Mouse (Mus musculus): ENCODE results near the gene Rab40b. TPM values are rescaled to one million over a fixed set of nuclear protein-coding genes. Genes with fewer than 3 reads are reported as not detected.
A peak's percentile ranks its signal among the peaks of the same experiment; 100 is the strongest.

Gene Rab40b
- 1.2 and 1.3 TPM in 2 replicates for polyA plus RNA-seq (2016; fragmentation: Nextera tagmentation; extraction: Ambion mirVana)

DNA sequence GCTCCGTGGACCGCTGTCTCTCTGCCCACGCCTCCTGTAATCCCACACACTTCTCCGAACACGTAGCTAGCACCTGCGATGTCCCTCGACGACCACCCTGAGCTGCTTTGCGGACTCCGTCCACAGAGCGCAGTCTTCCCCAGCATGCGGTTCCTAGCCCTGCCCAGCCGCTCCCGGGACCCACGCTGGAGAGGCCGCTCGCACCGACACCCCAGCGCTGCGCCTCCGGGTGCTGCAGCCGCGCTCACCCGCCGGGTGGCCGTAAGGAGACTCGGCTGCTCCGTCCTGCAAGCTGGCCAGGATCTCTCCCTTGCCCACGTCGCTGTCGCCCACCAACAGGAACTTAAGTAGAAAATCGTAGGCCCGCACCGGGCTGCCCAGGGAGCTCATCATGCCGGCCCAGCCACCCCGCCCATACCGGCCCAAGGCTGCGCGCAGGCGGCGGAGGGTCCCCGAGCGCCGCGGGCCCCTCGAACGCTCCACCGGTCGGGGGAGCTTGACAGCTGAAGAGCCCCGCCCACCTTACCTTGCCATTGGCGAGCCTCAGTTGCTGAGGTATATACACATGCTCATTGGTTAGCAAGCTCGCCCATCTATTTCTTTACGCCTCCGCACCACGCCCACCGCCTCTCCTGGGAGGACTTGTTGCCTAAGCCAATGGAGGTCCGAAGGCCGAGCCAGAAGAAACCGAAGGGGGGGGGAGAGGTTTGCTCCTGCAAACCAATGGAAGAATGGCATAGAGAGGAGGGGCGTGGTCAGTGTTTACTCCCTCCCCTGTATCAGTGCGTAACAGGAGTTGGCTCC is at the start of gene Rab40b:
Rab40b (minus strand) TSS at position 502 of the 804 bp plus-strand sequence.
- H3K27me3 ChIP-seq (replicated peaks; ENCODE audit: low read depth, poor library complexity, severe bottlenecking), result peaks cover 22% of the 10 kb centered on the region
- no peaks in the 10 kb centered on the region for H3K36me3 ChIP-seq (replicated peaks)
- no peaks in the 10 kb centered on the region for H3K9me3 ChIP-seq
- peak within 1 kb of the TSS; percentile 70 for H3K4me3 ChIP-seq
- 2% methylated on average over 61 of the region's 61 CpGs for WGBS
- H3K27ac ChIP-seq (replicated peaks), result peak within 1 kb of the TSS; percentile 48; the same call in 1 of the 2 replicates
- H3K4me1 ChIP-seq, result peaks cover 12% of the 10 kb centered on the region
- DNase-seq (ENCODE audit: low spot score), result peak; percentile 97

DNA sequence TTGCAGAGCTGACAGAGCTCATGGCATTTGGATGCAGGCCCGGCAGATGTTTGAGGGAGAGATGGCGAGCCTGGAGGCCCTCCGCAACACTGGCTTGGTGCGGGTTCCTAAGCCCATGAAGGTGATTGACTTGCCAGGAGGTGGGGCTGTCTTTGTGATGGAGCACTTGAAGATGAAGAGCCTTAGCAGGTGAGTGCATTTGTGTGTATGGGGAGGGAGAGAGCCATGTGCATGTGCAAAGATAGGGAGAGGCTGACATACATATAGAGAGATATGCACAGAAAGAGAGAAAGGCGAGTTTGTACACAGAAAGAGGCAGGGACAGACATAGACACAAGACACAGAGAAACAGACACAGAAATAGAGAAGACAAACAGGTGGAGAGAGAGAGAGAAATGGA is 49.2 kb upstream of the Rab40b start:
- H3K4me3 ChIP-seq, result no peak overlapping the region
- peaks cover 20% of the 10 kb centered on the region for H3K4me1 ChIP-seq
- 80% methylated on average over 5 of the region's 5 CpGs for WGBS
- H3K9me3 ChIP-seq, result no peaks in the 10 kb centered on the region
- H3K36me3 ChIP-seq (replicated peaks), result no peaks in the 10 kb centered on the region
- DNase-seq (ENCODE audit: low spot score), result no peak
- no peak overlapping the region for H3K27ac ChIP-seq (replicated peaks)
- H3K27me3 ChIP-seq (replicated peaks; ENCODE audit: low read depth, poor library complexity, severe bottlenecking), result peaks cover 17% of the 10 kb centered on the region

DNA sequence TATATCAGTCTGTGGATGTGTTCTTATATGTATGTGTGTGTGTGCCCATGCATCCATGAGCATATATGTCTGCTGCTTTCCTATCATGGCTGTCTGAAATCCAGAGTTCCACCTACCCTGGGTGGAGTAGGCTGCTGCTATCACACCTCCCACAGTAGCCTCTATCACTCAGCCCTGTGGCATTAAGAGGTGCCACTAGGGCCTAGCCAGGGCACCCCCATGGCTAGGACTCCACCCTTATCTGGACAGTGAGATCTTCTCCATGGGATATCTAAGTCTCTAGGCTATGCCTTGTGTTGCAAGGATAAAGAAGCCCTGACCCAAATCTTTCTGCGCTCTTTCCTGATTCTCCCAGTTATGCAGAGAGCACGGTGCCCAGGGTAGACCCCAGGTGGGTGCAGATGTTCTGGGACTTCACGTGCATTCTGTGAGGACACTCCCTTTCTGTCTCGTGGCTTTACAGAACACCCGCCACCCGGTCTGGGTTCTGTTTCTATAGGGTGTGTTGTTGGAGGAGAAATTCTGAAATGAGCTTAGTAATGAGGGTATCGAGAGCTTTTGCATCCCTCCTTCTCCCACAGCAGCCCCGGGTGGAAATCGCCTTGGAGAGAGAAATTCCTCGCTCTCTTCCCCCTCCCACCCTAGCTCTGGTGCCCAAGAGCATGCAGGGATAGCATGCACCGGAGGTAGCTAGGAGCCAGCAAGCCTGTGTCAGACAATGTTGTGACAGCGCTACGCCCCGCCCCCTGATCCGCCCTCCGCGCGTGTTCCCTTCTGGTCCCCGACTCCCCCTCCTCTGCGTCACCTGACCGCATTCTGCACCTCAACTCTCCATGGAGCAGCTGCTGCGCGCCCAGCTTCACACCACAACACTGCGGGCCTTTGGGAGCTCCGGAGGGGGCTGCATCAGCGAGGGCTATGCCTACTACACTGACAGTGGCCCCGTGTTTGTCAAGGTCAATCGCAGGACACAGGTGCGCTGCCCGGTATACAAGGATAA is 46.4 kb upstream of the Rab40b start, which contains the start of gene Fn3k:
Fn3k (plus strand) TSS at position 758 of the 1,000 bp plus-strand sequence.
- Histone ChIP-seq H3K27ac (replicated peaks) (no peak within 1 kb of the TSS), H3K36me3 (replicated peaks) (peaks cover 9% of the 10 kb centered on the region), H3K27me3 (replicated peaks; ENCODE audit: low read depth, poor library complexity, severe bottlenecking) (peaks cover 17% of the 10 kb centered on the region), H3K4me3 (peak within 1 kb of the TSS; percentile 59), H3K9me3 (no peaks in the 10 kb centered on the region), H3K4me1 (peaks cover 18% of the 10 kb centered on the region)
- DNase-seq (ENCODE audit: low spot score), result peak; percentile 82
- WGBS, result 10% methylated on average over 30 of the region's 30 CpGs

DNA sequence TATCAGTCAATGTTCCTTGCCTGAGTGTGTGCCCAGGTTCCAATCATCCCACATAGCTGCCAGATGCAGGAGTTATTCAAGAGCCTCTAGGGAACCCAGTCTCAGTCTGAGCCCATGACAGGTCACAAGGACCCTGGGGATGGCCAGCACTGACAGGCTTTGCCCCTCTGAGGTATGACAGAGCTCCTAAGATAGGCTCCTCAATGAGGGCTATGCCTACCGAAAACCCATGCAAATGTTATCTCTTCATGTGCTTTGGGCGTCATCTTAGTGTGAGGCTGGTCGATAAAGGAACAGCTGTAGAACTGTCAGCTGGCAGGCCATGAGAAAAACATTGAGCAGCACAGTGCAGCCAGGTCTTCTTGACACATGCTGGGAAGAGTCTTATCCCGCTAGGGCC is 45.3 kb upstream of the Rab40b start:
- no peak overlapping the region for H3K27ac ChIP-seq (replicated peaks)
- DNase-seq (ENCODE audit: low spot score), result no peak
- H3K9me3 ChIP-seq, result no peaks in the 10 kb centered on the region
- peaks cover 13% of the 10 kb centered on the region for H3K4me1 ChIP-seq
- peaks cover 17% of the 10 kb centered on the region for H3K27me3 ChIP-seq (replicated peaks; ENCODE audit: low read depth, poor library complexity, severe bottlenecking)
- H3K4me3 ChIP-seq, result no peak overlapping the region
- H3K36me3 ChIP-seq (replicated peaks), result peaks cover 19% of the 10 kb centered on the region
- 76% methylated on average over 4 of the region's 4 CpGs for WGBS

DNA sequence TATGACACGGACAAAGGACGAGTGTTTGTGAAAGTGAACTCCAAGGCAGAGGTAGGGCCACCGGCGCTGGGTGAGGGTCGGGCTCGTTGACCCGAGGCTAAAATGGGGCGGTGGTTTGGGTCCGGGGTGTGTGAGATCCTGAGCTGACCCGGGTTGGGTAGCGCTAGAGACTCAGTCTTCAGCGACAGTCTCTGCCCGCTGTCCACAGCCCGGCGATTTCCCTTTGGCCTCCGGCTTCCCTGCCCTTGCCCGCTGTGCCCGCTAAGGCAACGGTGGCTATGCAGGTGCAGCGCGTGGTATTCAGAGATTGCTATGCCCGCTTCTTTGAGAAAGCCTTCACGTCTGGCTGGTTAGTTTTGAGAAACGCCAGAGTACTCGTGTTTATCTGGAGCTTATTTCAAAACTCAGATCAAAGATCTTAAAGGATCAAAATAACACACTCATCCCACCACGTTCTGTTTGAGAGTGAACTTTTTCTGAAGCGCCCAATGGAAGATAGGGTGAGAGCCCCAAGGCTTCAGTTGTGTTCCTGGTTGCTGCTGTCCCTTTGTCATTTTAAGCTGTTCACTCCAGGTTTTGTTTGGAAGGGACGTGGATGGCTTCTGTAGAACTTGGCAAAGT is 33.6 kb upstream of the Rab40b start:
- Histone ChIP-seq H3K4me3 (peak overlapping the region; percentile 81), H3K4me1 (peaks cover 15% of the 10 kb centered on the region), H3K27me3 (replicated peaks; ENCODE audit: low read depth, poor library complexity, severe bottlenecking) (no peaks in the 10 kb centered on the region), H3K36me3 (replicated peaks) (no peaks in the 10 kb centered on the region; the same call in 1 of the 2 replicates), H3K9me3 (no peaks in the 10 kb centered on the region), H3K27ac (replicated peaks) (peak overlapping the region; percentile 84)
- WGBS, result under 1% methylated on average over 28 of the region's 28 CpGs
- no peak for DNase-seq (ENCODE audit: low spot score)

DNA sequence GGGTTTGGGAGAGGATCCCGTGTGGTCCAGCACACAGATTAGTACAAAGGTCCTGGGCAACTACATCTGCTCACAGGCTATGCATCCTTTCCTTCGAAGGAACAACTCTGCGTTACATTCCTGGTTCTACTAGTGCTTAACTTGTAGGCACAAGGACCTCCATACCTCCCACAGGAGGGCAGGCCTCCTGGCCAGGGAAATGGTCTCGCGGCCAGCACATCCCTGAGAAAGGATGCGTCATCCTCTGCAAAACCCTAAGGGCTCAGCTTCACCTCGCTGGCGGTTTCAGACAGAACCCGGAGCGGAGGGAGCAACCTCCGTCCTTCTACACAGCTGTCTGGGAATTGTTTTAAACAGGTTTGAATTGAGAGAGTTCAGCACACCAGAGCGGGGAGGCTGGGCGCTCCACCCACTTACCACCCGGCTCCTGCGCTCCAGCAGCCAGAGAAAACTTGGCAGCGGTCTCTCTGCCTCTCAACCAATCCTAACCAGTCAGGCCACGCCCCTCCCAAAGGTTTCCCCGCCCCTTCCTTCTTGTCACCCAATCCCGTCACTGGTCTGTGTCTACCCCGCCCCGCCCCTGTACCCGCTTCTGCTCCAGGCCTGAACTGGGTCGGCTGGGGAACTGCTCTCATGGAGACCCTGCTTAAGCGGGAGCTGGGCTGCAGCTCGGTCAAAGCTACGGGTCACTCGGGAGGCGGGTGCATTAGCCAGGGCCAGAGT is 32.9 kb upstream of the Rab40b start, which contains the start of gene Fn3krp:
Fn3krp (plus strand) TSS at position 572 of the 723 bp plus-strand sequence.
- no peaks in the 10 kb centered on the region; the same call in 1 of the 2 replicates for H3K36me3 ChIP-seq (replicated peaks)
- peak within 1 kb of the TSS; percentile 81 for H3K4me3 ChIP-seq
- 1% methylated on average over 28 of the region's 28 CpGs for WGBS
- H3K27ac ChIP-seq (replicated peaks), result peak within 1 kb of the TSS; percentile 84
- peaks cover 15% of the 10 kb centered on the region for H3K4me1 ChIP-seq
- H3K9me3 ChIP-seq, result no peaks in the 10 kb centered on the region
- no peaks in the 10 kb centered on the region for H3K27me3 ChIP-seq (replicated peaks; ENCODE audit: low read depth, poor library complexity, severe bottlenecking)
- peak; percentile 99 for DNase-seq (ENCODE audit: low spot score)

DNA sequence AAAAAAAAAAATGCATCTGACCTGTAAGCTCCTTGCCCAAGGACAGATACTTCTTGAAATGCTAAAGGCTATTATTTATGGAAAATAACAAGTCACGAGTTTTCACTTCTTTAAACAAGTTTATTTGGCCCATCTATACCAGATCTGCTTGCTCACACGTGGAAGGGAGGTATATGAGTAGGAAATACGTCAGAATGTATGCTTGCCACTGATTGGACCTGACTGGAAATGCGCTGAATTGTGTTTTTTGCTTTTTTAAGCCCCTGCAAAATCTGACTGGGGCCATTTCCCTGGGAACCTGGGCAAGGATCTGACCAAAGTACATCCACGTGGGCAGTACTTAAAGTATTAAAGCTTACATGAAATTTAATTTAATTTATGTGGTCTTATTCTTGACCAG is 32.3 kb upstream of the Rab40b start:
- H3K9me3 ChIP-seq, result no peaks in the 10 kb centered on the region
- H3K4me3 ChIP-seq, result peak overlapping the region; percentile 81
- peak overlapping the region; percentile 84 for H3K27ac ChIP-seq (replicated peaks)
- H3K4me1 ChIP-seq, result peaks cover 15% of the 10 kb centered on the region
- H3K36me3 ChIP-seq (replicated peaks), result no peaks in the 10 kb centered on the region; the same call in 1 of the 2 replicates
- H3K27me3 ChIP-seq (replicated peaks; ENCODE audit: low read depth, poor library complexity, severe bottlenecking), result no peaks in the 10 kb centered on the region
- no peak for DNase-seq (ENCODE audit: low spot score)
- 49% methylated on average over 5 of the region's 5 CpGs for WGBS

DNA sequence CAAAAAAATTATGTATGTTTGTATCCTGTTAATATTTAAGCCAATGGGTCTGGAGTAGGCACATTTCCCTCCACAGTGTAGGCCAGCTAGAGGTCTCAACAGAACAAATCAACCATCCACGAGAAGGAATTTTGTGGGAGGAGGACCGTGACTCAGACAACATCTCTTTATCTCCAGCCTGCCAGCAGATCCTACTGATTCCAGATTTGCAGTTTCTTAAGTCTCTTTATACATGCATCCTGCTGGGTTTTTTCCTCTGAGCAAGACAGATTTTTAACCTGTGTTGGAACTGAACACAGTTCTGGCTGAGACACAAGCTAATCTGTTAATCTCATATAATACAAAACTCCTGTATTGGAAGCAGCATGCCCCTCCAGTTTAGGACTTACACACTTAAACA is 30.9 kb upstream of the Rab40b start:
- peaks cover 15% of the 10 kb centered on the region for H3K4me1 ChIP-seq
- no peaks in the 10 kb centered on the region for H3K27me3 ChIP-seq (replicated peaks; ENCODE audit: low read depth, poor library complexity, severe bottlenecking)
- H3K9me3 ChIP-seq, result no peaks in the 10 kb centered on the region
- WGBS, result 74% methylated on average over 2 of the region's 2 CpGs
- H3K4me3 ChIP-seq, result no peak overlapping the region
- H3K27ac ChIP-seq (replicated peaks), result no peak overlapping the region
- H3K36me3 ChIP-seq (replicated peaks), result no peaks in the 10 kb centered on the region
- no peak for DNase-seq (ENCODE audit: low spot score)

DNA sequence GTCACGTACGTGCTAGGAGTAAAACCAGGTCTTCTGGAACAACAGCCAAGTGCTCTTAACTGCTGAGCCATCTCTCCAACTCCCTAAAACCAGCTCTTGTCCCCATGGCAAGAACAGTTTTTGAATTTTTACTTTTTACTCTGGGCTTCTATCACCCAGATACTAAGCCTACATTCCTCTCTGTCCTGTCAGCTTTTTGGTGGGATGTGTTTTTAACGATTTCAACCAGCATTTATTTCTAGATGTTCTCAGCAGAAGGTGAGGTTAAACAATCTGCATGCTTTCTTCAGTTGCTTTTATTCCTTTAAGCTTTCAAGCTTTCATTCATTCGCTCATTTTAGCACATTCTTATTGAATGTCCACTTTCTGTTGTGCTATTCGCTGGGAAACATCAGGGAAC is 29.9 kb upstream of the Rab40b start:
- Histone ChIP-seq H3K27me3 (replicated peaks; ENCODE audit: low read depth, poor library complexity, severe bottlenecking) (no peaks in the 10 kb centered on the region), H3K4me1 (peaks cover 15% of the 10 kb centered on the region), H3K36me3 (replicated peaks) (no peaks in the 10 kb centered on the region), H3K27ac (replicated peaks) (no peak overlapping the region), H3K9me3 (no peaks in the 10 kb centered on the region), H3K4me3 (no peak overlapping the region)
- DNase-seq (ENCODE audit: low spot score), result no peak
- WGBS, result 85% methylated on average over 5 of the region's 5 CpGs

DNA sequence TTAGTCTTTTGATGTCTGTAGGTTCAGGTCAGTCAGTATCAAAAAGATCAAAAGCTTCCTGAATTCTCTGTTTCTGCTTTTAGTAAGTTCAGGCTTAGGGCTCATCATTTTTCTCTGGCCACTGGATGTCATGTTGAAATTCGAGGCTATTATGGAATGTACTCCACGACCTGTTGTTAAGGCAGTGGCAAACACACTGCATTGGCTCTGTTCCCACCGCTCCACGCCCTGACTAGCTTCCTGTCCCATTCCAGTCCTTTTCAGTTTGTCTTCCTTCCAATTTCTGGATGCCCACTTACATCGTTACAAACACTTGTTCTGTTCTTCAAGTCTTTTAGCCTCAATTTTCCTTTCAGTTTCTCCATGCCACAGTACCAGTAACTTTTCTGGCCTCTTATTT is 27.3 kb upstream of the Rab40b start:
- no peaks in the 10 kb centered on the region for H3K9me3 ChIP-seq
- no peak overlapping the region for H3K27ac ChIP-seq (replicated peaks)
- WGBS, result 82% methylated on average over 5 of the region's 5 CpGs
- H3K27me3 ChIP-seq (replicated peaks; ENCODE audit: low read depth, poor library complexity, severe bottlenecking), result no peaks in the 10 kb centered on the region
- H3K4me1 ChIP-seq, result peaks cover under 1% of the 10 kb centered on the region
- no peak for DNase-seq (ENCODE audit: low spot score)
- H3K4me3 ChIP-seq, result no peak overlapping the region
- H3K36me3 ChIP-seq (replicated peaks), result no peaks in the 10 kb centered on the region

DNA sequence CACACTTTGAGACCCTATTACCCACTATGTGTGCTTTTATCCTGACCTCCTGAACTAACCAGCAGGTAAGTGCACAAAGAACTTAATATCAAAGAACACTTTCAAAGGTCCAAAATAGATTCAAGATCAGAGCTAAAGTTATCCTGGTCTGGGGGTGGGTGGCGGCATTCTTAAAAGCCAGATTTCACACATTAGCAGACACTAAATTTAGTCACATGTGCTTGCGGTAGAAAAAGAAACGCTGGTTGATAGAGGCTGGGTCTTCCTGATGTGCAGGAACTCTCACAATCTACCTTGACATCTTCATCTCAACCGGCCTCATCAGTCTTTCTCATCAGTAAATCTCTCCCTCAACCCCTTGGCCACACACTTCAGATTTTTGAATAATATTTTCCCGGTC is 26.7 kb upstream of the Rab40b start:
- Histone ChIP-seq H3K4me3 (no peak overlapping the region), H3K9me3 (no peaks in the 10 kb centered on the region), H3K36me3 (replicated peaks) (no peaks in the 10 kb centered on the region), H3K27ac (replicated peaks) (no peak overlapping the region), H3K27me3 (replicated peaks; ENCODE audit: low read depth, poor library complexity, severe bottlenecking) (no peaks in the 10 kb centered on the region), H3K4me1 (no peaks in the 10 kb centered on the region)
- WGBS, result 86% methylated on average over 5 of the region's 5 CpGs
- no peak for DNase-seq (ENCODE audit: low spot score)
